Mouse (Mus musculus): ENCODE data around the gene Itgbl1.

Itgbl1 gene

DNA sequence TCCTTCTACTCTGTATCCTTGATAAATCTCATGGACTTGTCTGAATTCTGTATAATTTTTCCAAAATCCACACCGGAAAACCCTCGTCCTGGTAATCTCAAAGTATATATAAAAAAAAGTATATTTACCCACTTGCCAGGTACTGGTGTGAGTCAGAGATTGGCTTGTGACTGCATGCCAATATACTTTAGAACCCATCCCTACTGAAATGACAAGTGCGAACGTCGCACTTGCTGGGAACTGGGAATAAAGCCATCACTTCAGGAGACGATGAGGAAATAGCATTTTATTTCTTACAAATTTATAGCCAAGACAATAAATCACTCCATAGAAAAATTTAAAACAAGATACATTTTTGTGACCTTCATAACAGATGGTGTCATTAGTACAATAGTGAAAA is 308.2 kb downstream of the Itgbl1 start:
- no peak for DNase-seq (ENCODE audit: low spot score)

DNA sequence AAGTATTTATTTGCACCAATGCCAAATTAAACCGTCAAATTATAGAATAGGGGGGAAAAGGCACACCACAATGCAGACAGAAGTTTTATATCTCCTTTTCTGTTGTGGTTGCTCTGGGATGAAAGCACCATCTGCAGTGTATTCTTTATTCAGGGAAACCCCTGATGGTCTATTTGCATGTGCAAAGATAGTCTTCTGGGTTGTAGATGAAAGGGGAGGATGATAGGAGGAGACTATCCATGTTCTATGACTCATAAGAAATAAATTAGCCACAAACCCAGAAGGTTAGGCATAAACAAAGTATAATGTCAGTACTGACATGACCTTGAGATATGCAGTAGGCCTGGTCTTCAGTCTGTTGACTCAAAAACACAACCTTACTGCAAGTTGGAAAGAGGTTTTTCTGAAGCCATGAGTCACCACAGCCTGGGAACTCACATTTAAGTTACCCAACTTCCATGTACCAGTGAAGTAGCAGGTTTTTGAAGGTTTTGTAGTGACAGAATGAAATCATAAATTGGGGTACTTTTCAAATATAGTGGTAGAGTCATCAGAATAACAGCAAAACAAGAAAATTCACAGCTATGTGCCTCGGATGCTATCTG is 330.9 kb downstream of the Itgbl1 start:
- no peak for DNase-seq (ENCODE audit: low spot score)
